Mouse (Mus musculus) gastrocnemius, adult 8-10 months (tissue): ENCODE measurements around the gene Zfp759. TPM values are rescaled to one million over a fixed set of nuclear protein-coding genes. Genes with fewer than 3 reads are reported as not detected.
"Not testable (repeated sequence)": the region's sequence is repeated elsewhere in the genome, so short reads cannot be mapped to it uniquely, and the experiment has no call there.

Source experiments
- DNase-seq, 2 experiments: peaks; one replicate each; pipeline ENCODE4 v3.0.0; 2022; ENCODE audit warnings: low spot score in 2 of 2
- total RNA-seq, 4 experiments: library from RNA; stranded (reverse); gene quantifications; 2 replicates each; pipeline ENCODE4 v1.2.4; 2022

The Zfp759 gene
- 1 to 10 TPM; 5.3 to 7.1 (median 5.5) TPM for total RNA-seq

- not testable (repeated sequence) for DNase-seq
These were observed at the start of gene Zfp759 for GRCm38 (mm10) chr13:67121360-67121759. Zfp759 (plus strand) TSS chr13:67121660.

- no peak for DNase-seq
These were observed 48.7 kb upstream of the Zfp759 start for GRCm38 (mm10) chr13:67072786-67073185.

GRCm38 (mm10) chr13:67077244-67077643 is 44.2 kb upstream of the Zfp759 start:
- no peak for DNase-seq

GRCm38 (mm10) chr13:67081142-67081713 is 40.2 kb upstream of the Zfp759 start:
- peak; percentile 69 to 78 for DNase-seq

GRCm38 (mm10) chr13:67081946-67082345 is 39.5 kb upstream of the Zfp759 start:
- no peak for DNase-seq

GRCm38 (mm10) chr13:67090154-67090553 is 31.3 kb upstream of the Zfp759 start:
- DNase-seq = no peak

- DNase-seq = no peak
These were observed 23.6 kb upstream of the Zfp759 start, which contains the start of gene Zfp708 for GRCm38 (mm10) chr13:67097876-67098275. Zfp708 (minus strand) TSS chr13:67097976.

GRCm38 (mm10) chr13:67107681-67108080 is 13.8 kb upstream of the Zfp759 start:
- DNase-seq = no peak

GRCm38 (mm10) chr13:67108194-67108820 is 13.2 kb upstream of the Zfp759 start, which contains the start of gene Gm28557:
Gm28557 (minus strand) TSS chr13:67108604.
- peak; percentile 85 to 86 for DNase-seq

- peak in 1 of 2 experiments; percentile 9 for DNase-seq
These were observed 12.6 kb upstream of the Zfp759 start for GRCm38 (mm10) chr13:67108821-67109206.

- no peak for DNase-seq
These were observed 9.4 kb upstream of the Zfp759 start for GRCm38 (mm10) chr13:67112096-67112495.

- no peak for DNase-seq
These were observed 8.2 kb upstream of the Zfp759 start for GRCm38 (mm10) chr13:67113287-67113686.

GRCm38 (mm10) chr13:67116163-67116562 is 5.3 kb upstream of the Zfp759 start, which contains the start of gene Rslcan18:
Rslcan18 (minus strand) TSS chr13:67116263.
- not testable (repeated sequence) for DNase-seq

- no peak for DNase-seq
These were observed 3.0 kb downstream of the Zfp759 start for GRCm38 (mm10) chr13:67124460-67124859.

- not testable (repeated sequence) for DNase-seq
These were observed 6.0 kb downstream of the Zfp759 start for GRCm38 (mm10) chr13:67127507-67127906.

- DNase-seq = peak; percentile 60 to 63
These were observed 6.7 kb downstream of the Zfp759 start for GRCm38 (mm10) chr13:67128038-67128721.

GRCm38 (mm10) chr13:67166122-67166521 is 44.7 kb downstream of the Zfp759 start:
- DNase-seq = not testable (repeated sequence)

GRCm38 (mm10) chr13:67172991-67173722 is 51.7 kb downstream of the Zfp759 start, which contains the start of gene Rsl1:
Rsl1 (plus strand) TSS chr13:67173182.
- DNase-seq = peak; percentile 46 to 47

GRCm38 (mm10) chr13:67173723-67174055 is 52.2 kb downstream of the Zfp759 start:
- DNase-seq = no peak
